Mouse (Mus musculus): ENCODE data around the gene Rfx7.

The Rfx7 gene

DNA sequence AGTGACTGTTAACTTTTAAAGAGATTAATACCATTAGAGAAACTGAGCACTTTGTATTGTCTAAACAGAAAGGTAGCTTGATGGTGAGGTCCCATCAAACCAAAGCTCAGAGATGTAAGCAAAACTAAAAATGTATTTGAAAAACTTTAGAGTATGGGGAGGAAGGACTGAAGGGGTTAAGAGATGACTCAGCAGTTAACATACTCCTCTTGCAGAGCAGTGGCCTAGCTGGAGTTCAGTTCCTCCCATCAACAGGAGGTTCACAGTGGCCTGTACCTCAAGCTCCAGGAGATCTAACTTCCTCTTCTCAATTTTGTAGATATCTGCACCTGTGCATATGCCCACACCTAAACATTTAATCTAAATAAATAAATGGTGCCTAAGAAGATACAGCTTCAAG is 11.6 kb downstream of the Rfx7 start:
- DNase-seq (ENCODE audit: low spot score) = no peak

DNA sequence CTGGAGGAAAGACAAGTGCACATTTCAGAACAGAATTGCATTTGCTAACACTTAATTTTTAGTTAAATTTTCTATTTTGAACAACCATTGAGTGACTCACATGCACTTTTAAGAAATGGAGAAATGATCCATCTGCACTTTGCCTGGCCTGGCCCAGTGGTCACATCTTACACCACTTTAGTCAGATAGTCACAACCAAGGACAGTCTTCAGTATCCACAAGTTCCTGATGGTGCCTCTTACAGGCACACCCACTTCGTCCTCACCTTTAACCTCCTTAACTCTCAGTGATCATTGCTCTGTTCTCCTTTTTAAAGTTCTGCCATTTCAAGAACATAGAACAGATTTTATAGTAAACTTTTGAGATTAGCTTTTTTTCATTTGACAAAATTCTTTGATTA is 26.7 kb downstream of the Rfx7 start:
- no peak for DNase-seq (ENCODE audit: low spot score)

GRCm38 (mm10) chr9:72560316-72560715 is 28.3 kb downstream of the Rfx7 start:
- no peak for DNase-seq (ENCODE audit: low spot score)

- no peak for DNase-seq (ENCODE audit: low spot score)
Measured at GRCm38 (mm10) chr9:72563277-72563676, 31.2 kb downstream of the Rfx7 start.

DNA sequence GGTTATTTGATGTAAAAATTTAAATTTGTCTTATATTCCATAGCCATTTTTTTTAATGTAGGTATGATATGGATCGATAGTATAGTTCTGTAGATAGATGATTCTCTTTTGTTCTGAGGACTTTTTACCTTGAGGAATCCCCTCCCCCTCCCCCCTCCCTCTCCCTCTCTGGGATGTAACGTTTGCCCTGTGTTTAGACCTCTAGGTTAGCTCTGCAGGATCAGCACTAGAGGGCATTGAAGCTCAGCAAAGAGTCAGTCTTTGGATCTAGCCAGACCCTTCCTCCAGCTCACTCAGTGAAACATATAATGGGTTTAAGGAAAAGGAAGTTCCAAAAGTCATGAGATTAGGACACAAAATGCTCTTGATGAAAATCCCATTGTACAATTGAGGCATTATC is 35.1 kb downstream of the Rfx7 start:
- no peak for DNase-seq (ENCODE audit: low spot score)

GRCm38 (mm10) chr9:72580216-72580615 is 48.2 kb downstream of the Rfx7 start:
- DNase-seq (ENCODE audit: low spot score) = peak; percentile 33

GRCm38 (mm10) chr9:72590861-72591260 is 58.8 kb downstream of the Rfx7 start:
- no peak for DNase-seq (ENCODE audit: low spot score)

GRCm38 (mm10) chr9:72592016-72592415 is 60.0 kb downstream of the Rfx7 start:
- DNase-seq (ENCODE audit: low spot score) = no peak

- peak; percentile 62 for DNase-seq (ENCODE audit: low spot score)
Measured at GRCm38 (mm10) chr9:72594656-72595055, 62.6 kb downstream of the Rfx7 start.

DNA sequence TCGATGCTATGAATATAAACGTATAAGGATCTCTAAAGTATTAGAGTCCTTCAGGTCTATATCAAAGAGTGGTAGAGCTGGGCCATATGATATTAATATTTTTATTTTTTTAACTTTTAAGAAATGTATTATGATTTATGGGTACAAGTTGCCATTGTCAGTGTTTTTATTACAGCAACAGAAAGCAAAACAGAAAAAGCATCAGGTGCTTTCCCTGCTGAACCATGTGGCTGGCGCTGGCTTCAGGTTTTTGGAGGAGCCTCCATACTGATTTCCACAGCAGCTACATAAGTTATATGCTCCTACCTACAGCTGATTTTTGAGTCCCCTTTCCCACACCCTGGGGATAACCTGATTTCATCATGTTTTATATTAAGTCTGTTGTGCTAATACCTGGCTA is 68.1 kb downstream of the Rfx7 start:
- no peak for DNase-seq (ENCODE audit: low spot score)

DNA sequence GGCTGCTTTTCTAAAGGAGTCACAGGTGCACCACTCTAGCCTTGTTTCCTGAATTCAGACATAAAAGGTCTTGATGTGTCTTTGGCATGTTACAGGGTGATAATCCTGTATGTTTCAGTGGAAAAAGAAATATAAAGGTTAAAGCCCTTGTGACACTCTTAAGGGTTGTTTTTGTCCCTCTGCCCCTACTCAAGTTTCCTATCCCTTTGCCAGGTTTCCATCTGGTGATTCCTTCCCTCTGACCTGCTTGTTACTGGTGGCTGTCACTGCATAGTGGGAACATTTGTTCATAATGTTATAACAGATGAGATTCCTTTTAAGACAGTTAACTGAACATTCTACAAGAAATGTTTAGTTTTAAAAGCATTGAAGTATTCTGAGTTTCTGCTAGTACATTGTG is 77.7 kb downstream of the Rfx7 start:
- peak; percentile 74 for DNase-seq (ENCODE audit: low spot score)

GRCm38 (mm10) chr9:72613884-72614283 is 81.8 kb downstream of the Rfx7 start:
- peak; percentile 51 for DNase-seq (ENCODE audit: low spot score)

DNA sequence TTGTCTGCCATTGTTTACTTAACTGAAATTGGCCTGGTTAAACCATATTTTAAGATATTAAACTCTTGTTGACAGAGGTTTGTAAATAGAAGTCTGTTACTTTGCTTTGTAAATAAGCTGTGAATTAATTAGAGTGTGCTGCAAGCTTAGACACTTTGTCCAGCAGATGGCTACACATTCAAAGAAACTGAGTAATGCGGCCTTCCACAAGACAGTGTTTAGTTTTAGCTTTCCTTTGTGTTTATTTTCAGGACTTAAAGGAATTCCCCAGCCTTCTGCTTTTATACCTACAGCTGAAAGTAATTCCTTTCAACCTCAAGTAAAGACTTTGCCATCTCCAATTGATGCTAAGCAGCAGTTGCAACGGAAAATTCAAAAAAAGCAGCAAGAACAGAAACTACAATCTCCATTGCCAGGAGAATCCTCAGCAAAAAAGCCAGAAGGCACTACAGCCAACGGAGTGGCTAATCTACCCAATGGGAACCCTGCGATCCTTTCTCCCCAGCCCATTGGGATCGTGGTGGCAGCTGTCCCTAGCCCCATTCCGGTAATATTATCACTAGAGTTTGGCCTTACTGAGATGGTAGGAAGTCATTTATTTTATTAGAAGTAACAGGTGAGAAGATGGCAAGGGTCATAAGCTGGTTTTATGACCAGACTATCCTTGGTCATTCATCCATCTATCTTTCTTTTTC is 82.9 kb downstream of the Rfx7 start:
- peak; percentile 57 for DNase-seq (ENCODE audit: low spot score)

- no peak for DNase-seq (ENCODE audit: low spot score)
Measured at GRCm38 (mm10) chr9:72618037-72618436, 86.0 kb downstream of the Rfx7 start.

DNA sequence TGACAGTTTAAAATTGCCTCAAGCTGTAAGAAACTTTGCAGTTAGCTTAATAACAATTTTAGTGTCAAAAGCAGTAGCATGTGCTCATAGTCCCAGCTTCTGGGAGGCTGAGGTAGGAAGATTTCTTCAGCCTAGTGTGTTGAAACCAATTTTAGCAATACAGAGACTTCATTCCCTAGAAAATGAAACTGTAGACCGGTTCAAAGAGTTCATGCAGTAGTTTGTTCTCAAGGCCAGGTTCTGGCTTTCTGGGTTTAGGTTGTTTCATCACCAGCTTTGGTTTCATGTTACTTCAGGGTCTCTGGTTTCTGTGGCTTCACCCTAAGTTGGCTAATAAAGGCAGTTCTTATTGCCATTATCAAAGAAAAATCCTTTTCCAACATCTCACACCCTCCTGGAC is 91.6 kb downstream of the Rfx7 start:
- DNase-seq (ENCODE audit: low spot score) = no peak

DNA sequence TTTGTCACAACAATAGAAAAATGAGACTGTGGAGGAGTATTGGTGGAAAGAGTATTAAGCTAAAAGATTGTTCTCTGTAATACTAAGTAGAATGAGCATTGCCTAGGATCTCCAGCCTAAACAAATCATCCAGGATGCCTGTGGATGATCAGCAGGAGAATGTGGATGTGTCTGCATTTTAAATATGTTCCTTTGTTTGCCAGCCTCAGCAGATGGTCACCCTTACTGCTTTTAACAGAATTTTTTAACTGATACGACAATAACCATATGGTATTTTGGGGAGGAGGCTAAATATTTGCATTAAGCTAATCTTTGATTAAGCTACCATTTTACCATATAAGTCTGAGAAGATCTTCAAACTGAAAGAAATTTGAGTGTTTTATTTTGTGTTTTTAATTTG is 95.6 kb downstream of the Rfx7 start:
- no peak for DNase-seq (ENCODE audit: low spot score)

- DNase-seq (ENCODE audit: low spot score) = peak; percentile 74
Measured at GRCm38 (mm10) chr9:72628591-72628990, 96.6 kb downstream of the Rfx7 start.

GRCm38 (mm10) chr9:72632198-72632597 is 100.2 kb downstream of the Rfx7 start:
- no peak for DNase-seq (ENCODE audit: low spot score)

- peak; percentile 66 for DNase-seq (ENCODE audit: low spot score)
Measured at GRCm38 (mm10) chr9:72635134-72635533, 103.1 kb downstream of the Rfx7 start.

DNA sequence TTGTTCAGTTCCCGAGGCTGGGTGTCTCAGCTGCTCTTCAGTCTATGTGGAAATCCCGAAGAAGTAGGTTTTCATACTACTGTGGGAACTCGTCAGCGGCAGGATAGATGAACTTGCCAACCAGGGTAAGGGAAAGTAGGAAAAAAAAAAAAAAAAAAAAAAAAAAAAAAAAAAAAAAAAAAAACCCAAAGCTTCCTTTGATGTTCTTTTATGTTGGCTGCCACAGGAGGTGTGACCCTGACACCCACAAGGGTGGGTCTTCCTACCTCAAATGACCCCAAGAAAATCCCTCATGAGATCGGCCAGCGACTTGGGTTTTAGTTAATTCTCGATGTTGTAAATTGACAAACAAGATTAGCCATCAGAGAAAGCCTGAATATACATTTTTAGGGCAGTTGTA is 104.5 kb downstream of the Rfx7 start:
- peak; percentile 40 for DNase-seq (ENCODE audit: low spot score)

GRCm38 (mm10) chr9:72637243-72637642 is 105.2 kb downstream of the Rfx7 start:
- no peak for DNase-seq (ENCODE audit: low spot score)

- peak; percentile 74 for DNase-seq (ENCODE audit: low spot score)
Measured at GRCm38 (mm10) chr9:72638951-72639842, 107.2 kb downstream of the Rfx7 start.

DNA sequence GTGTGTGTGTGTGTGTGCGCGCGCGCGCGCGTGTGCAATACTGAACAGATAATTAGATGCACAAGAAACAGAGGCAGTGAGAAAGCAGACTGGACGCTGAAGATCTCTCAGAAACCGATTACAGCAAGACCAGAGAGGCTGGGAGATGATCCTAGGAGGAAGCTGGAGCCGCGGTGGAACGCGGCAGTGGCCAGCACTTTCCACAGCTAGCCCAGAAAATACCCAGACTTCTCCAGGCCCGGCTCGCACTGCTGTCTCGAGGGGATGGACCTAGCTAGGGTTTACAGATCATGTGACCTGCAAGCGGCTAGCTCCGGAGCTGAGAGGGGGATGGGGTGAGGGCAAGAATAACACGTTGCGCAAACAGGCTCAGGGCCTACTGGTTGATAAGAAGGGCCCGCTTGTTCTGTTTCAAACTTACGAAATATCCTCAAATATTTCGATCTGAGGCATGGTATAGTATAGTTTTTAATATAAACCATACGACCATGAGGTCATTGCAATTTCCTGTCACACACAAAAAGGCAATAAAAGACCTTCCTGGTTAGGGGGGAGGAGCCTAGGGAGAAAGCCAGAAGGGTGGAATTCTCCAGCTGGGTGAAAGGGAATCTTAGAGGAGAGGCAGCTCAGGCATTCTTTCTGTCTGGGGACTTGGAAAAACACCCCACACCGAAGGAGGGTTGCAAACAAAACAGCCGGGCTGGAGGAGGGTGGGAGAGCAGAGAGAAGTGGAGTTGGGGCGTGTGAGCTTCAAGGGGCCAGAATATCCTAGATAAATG is 108.0 kb downstream of the Rfx7 start:
- DNase-seq (ENCODE audit: low spot score) = peak; percentile 97
